ENCODE assay signal across 16 mouse cellular contexts in the genomic region with DNA sequence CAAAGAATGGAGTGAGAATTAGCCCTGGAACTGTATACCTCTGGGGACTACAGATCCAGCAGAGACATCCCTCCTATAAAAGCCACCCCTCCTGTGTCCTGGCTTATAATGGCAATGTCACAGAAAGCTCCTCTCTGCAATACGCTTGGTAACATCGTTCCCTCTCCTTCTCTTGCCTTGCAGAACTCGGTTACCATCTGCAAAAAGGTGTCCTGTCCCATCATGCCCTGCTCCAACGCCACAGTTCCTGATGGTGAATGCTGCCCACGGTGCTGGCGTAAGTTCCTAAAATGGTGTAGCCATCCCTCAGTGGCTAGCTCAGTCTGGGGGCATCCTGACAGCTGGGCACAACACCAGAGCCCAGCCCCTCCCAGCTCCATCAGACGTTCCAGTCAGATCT. TPM values are rescaled to one million over a fixed set of nuclear protein-coding genes. Genes with fewer than 3 reads are reported as not detected.
A peak's percentile ranks its signal among the peaks of the same experiment; 100 is the strongest.
DNase-seq lines count a peak whose midpoint lies in the region; ATAC-seq and TF ChIP-seq lines count a peak whose summit lies in the region.
"Had no signal": no experiment of that assay in that cellular context is flagged by ENCODE, and none has a peak within 500 bp of the region (broad histone marks: within the 10 kb centered on the region; RNA-seq: fewer than 3 reads in every experiment).

No protein-coding gene starts in this region.

- no peak overlapping the region for H3K9ac ChIP-seq in hindbrain, embryonic 12.5 days
- H3K9ac ChIP-seq in hindbrain, embryonic 16.5 days (ENCODE audit: low read depth, low read length) = no peak overlapping the region
- no peak overlapping the region for H3K9ac ChIP-seq in lung, postnatal 0 days (replicated peaks; ENCODE audit: low read depth)
- no peak overlapping the region for H3K9ac ChIP-seq in embryonic facial prominence, embryonic 15.5 days
- H3K9ac ChIP-seq in stomach, embryonic 15.5 days = no peak overlapping the region
- no peak overlapping the region for H3K9ac ChIP-seq in forebrain, postnatal 0 days
- H3K9ac ChIP-seq: hindbrain, embryonic 14.5 days; midbrain, embryonic 12.5 days had no signal

- TF ChIP-seq CTCF in lung, postnatal 0 days (IDR thresholded peaks at IDR 0.05) = no peak
- no peak for TF ChIP-seq CTCF in forebrain, postnatal 0 days (IDR thresholded peaks at IDR 0.05; ENCODE audit: low read depth)

- H3K4me2 ChIP-seq in hindbrain, embryonic 12.5 days (replicated peaks) = 0 out of 2 replicates have a peak overlapping the region, but pooled peaks have one; percentile 92
- no peak overlapping the region for H3K4me2 ChIP-seq in hindbrain, embryonic 16.5 days (ENCODE audit: low read length)
- peak overlapping the region; percentile 12; the same call in 1 of the 2 replicates for H3K4me2 ChIP-seq in lung, postnatal 0 days (replicated peaks; ENCODE audit: low read depth, low read length)
- H3K4me2 ChIP-seq in embryonic facial prominence, embryonic 15.5 days (replicated peaks) = 0 out of 2 replicates have a peak overlapping the region, but pooled peaks have one; percentile 93
- peak overlapping the region; percentile 93 for H3K4me2 ChIP-seq in stomach, embryonic 15.5 days
- no peak overlapping the region for H3K4me2 ChIP-seq in forebrain, postnatal 0 days (ENCODE audit: low read depth)
- H3K4me2 ChIP-seq: hindbrain, embryonic 14.5 days; midbrain, embryonic 12.5 days had no signal

- WGBS in hindbrain, embryonic 12.5 days = 82% methylated on average over 7 of the region's 7 CpGs
- WGBS in hindbrain, embryonic 16.5 days = 72% methylated on average over 7 of the region's 7 CpGs
- 66% methylated on average over 7 of the region's 7 CpGs for WGBS in lung, postnatal 0 days
- 76% methylated on average over 7 of the region's 7 CpGs for WGBS in embryonic facial prominence, embryonic 15.5 days
- 83% methylated on average over 7 of the region's 7 CpGs for WGBS in stomach, embryonic 15.5 days
- WGBS in forebrain, postnatal 0 days = 79% methylated on average over 7 of the region's 7 CpGs

- H3K9me3 ChIP-seq in hindbrain, embryonic 12.5 days (replicated peaks) = no peaks in the 10 kb centered on the region
- H3K9me3 ChIP-seq in hindbrain, embryonic 16.5 days (ENCODE audit: control insufficient read depth, low read length) = no peaks in the 10 kb centered on the region
- no peaks in the 10 kb centered on the region for H3K9me3 ChIP-seq in lung, postnatal 0 days (ENCODE audit: low read length)
- H3K9me3 ChIP-seq in embryonic facial prominence, embryonic 15.5 days (replicated peaks) = no peaks in the 10 kb centered on the region
- H3K9me3 ChIP-seq in stomach, embryonic 15.5 days = no peaks in the 10 kb centered on the region
- no peaks in the 10 kb centered on the region for H3K9me3 ChIP-seq in forebrain, postnatal 0 days (ENCODE audit: low read length)
- H3K9me3 ChIP-seq: midbrain, embryonic 12.5 days had no signal

- H3K4me1 ChIP-seq in hindbrain, embryonic 12.5 days = peaks cover 20% of the 10 kb centered on the region
- H3K4me1 ChIP-seq in hindbrain, embryonic 16.5 days (ENCODE audit: control insufficient read depth, insufficient read depth, low read depth, low read length) = peaks cover 11% of the 10 kb centered on the region
- no peaks in the 10 kb centered on the region; the same call in 1 of the 2 replicates for H3K4me1 ChIP-seq in lung, postnatal 0 days (ENCODE audit: insufficient read depth, low read depth, low read length)
- peaks cover 38% of the 10 kb centered on the region for H3K4me1 ChIP-seq in embryonic facial prominence, embryonic 15.5 days
- peaks cover 1% of the 10 kb centered on the region for H3K4me1 ChIP-seq in stomach, embryonic 15.5 days
- H3K4me1 ChIP-seq in forebrain, postnatal 0 days (ENCODE audit: insufficient read depth) = peaks cover 3% of the 10 kb centered on the region; the same call in 1 of the 2 replicates

- peaks cover 15% of the 10 kb centered on the region for H3K36me3 ChIP-seq in hindbrain, embryonic 12.5 days
- H3K36me3 ChIP-seq in hindbrain, embryonic 16.5 days (ENCODE audit: control insufficient read depth, insufficient read depth, low read length) = no peaks in the 10 kb centered on the region
- peaks cover 33% of the 10 kb centered on the region for H3K36me3 ChIP-seq in lung, postnatal 0 days (ENCODE audit: insufficient read depth, low read length)
- peaks cover 56% of the 10 kb centered on the region for H3K36me3 ChIP-seq in embryonic facial prominence, embryonic 15.5 days
- H3K36me3 ChIP-seq in stomach, embryonic 15.5 days = peaks cover 37% of the 10 kb centered on the region
- no peaks in the 10 kb centered on the region; the same call in 1 of the 2 replicates for H3K36me3 ChIP-seq in forebrain, postnatal 0 days (ENCODE audit: insufficient read depth)

- H3K4me3 ChIP-seq in hindbrain, embryonic 12.5 days = no peak overlapping the region
- H3K4me3 ChIP-seq in hindbrain, embryonic 16.5 days (ENCODE audit: low read length) = no peak overlapping the region
- H3K4me3 ChIP-seq in lung, postnatal 0 days (ENCODE audit: low read depth, low read length) = no peak overlapping the region
- H3K4me3 ChIP-seq in embryonic facial prominence, embryonic 15.5 days (replicated peaks) = no peak overlapping the region
- H3K4me3 ChIP-seq in stomach, embryonic 15.5 days (replicated peaks) = peak overlapping the region; percentile 65; the same call in 1 of the 2 replicates
- H3K4me3 ChIP-seq in forebrain, postnatal 0 days (ENCODE audit: low read depth, low read length) = no peak overlapping the region
- H3K4me3 ChIP-seq: erythroblast, embryonic 14.5 days; midbrain, embryonic 12.5 days had no signal

- no peak for TF ChIP-seq EP300 in lung, postnatal 0 days (IDR thresholded peaks at IDR 0.05)

- DNase-seq in lung, postnatal 0 days (ENCODE audit: low spot score) = no peak
- no peak for DNase-seq in lung, postnatal 25 days (ENCODE audit: low spot score)
- no peak for DNase-seq in forebrain, postnatal 0 days
- no peak for DNase-seq in urinary bladder, adult 2 months (ENCODE audit: low spot score)
- DNase-seq: cerebellum, adult 2 months; gastrocnemius, postnatal 36 days; kidney, adult 18-20 months; right cerebral cortex, postnatal 14 days; thymus, adult 2 months had no signal

- no peak for ATAC-seq in hindbrain, embryonic 12.5 days (ENCODE audit: low FRiP score)
- no peak for ATAC-seq in hindbrain, embryonic 16.5 days
- ATAC-seq in lung, postnatal 0 days = no peak
- ATAC-seq in embryonic facial prominence, embryonic 15.5 days (ENCODE audit: insufficient number of reproducible peaks, low FRiP score, low TSS enrichment, low read depth) = no peak
- no peak for ATAC-seq in stomach, embryonic 15.5 days (ENCODE audit: insufficient read depth, low FRiP score, low read depth)
- no peak for ATAC-seq in forebrain, postnatal 0 days

- H3K27me3 ChIP-seq in hindbrain, embryonic 12.5 days = peaks cover 16% of the 10 kb centered on the region
- peaks cover 3% of the 10 kb centered on the region; the same call in 1 of the 2 replicates for H3K27me3 ChIP-seq in hindbrain, embryonic 16.5 days (replicated peaks; ENCODE audit: control insufficient read depth, insufficient read depth, low read length)
- no peaks in the 10 kb centered on the region for H3K27me3 ChIP-seq in lung, postnatal 0 days (replicated peaks; ENCODE audit: insufficient read depth, low read length)
- H3K27me3 ChIP-seq in embryonic facial prominence, embryonic 15.5 days = no peaks in the 10 kb centered on the region
- no peaks in the 10 kb centered on the region for H3K27me3 ChIP-seq in stomach, embryonic 15.5 days (replicated peaks)
- H3K27me3 ChIP-seq in forebrain, postnatal 0 days (ENCODE audit: insufficient read depth, low read length) = no peaks in the 10 kb centered on the region; the same call in 1 of the 2 replicates

- no peak overlapping the region for H3K27ac ChIP-seq in hindbrain, embryonic 12.5 days
- no peak overlapping the region; the same call in 1 of the 2 replicates for H3K27ac ChIP-seq in hindbrain, embryonic 16.5 days (ENCODE audit: low read depth, low read length)
- no peak overlapping the region for H3K27ac ChIP-seq in lung, postnatal 0 days (ENCODE audit: low read length)
- no peak overlapping the region for H3K27ac ChIP-seq in embryonic facial prominence, embryonic 15.5 days (replicated peaks)
- H3K27ac ChIP-seq in stomach, embryonic 15.5 days = no peak overlapping the region
- H3K27ac ChIP-seq in forebrain, postnatal 0 days (ENCODE audit: low read depth, low read length) = no peak overlapping the region
- H3K27ac ChIP-seq: hindbrain, embryonic 14.5 days; midbrain, embryonic 12.5 days had no signal

RNA-seq across cellular contexts. Expression of gene Thbs1, which starts 4.0 kb away (rescaled TPM):
- 89.8 and 110 TPM in 2 replicates for polyA plus RNA-seq in hindbrain, embryonic 12.5 days (2016; fragmentation: Nextera tagmentation; extraction: Ambion mirVana)
- polyA plus RNA-seq in hindbrain, embryonic 16.5 days (2015; fragmentation: Nextera tagmentation; extraction: Ambion mirVana) = 6.2 and 8.9 TPM in 2 replicates
- 50.8 and 57.5 TPM in 2 replicates for polyA plus RNA-seq in lung, postnatal 0 days (2015; fragmentation: Nextera tagmentation; extraction: Ambion mirVana)
- 66.6 and 69.1 TPM in 2 replicates for polyA plus RNA-seq in embryonic facial prominence, embryonic 15.5 days (2015; fragmentation: Nextera tagmentation; extraction: Ambion mirVana)
- polyA plus RNA-seq in stomach, embryonic 15.5 days (2015; fragmentation: Nextera tagmentation; extraction: Ambion mirVana) = 51.2 and 53.3 TPM in 2 replicates
- 13.2 and 16.0 TPM in 2 replicates for total RNA-seq in forebrain, postnatal 0 days (2014; rRNA removed)
- polyA plus RNA-seq in forebrain, postnatal 0 days (2015; fragmentation: Nextera tagmentation; extraction: Ambion mirVana) = 2.9 and 4.4 TPM in 2 replicates
- 28.7 and 34.3 TPM in 2 replicates for polyA plus RNA-seq in urinary bladder, adult 2 months (2012; rRNA removed)

Comparison
In these comparisons a context has a peak if more than half of its experiments do, and no peak if none do; other contexts are left out.
1. H3K4me2 ChIP-seq: peak in hindbrain, embryonic 12.5 days (single experiment), lung, postnatal 0 days (single experiment), embryonic facial prominence, embryonic 15.5 days (single experiment) and stomach, embryonic 15.5 days (single experiment); none in hindbrain, embryonic 16.5 days (single experiment) and forebrain, postnatal 0 days (single experiment).